Mouse (Mus musculus): Measurements from ENCODE around the gene Ikzf2. TPM values are rescaled to one million over a fixed set of nuclear protein-coding genes. Genes with fewer than 3 reads are reported as not detected.

Ikzf2 gene
- 1.5 and 4.8 TPM in 2 replicates for polyA plus RNA-seq (2012; ENCODE audit: insufficient read depth, insufficient read length, missing spikeins)

DNA sequence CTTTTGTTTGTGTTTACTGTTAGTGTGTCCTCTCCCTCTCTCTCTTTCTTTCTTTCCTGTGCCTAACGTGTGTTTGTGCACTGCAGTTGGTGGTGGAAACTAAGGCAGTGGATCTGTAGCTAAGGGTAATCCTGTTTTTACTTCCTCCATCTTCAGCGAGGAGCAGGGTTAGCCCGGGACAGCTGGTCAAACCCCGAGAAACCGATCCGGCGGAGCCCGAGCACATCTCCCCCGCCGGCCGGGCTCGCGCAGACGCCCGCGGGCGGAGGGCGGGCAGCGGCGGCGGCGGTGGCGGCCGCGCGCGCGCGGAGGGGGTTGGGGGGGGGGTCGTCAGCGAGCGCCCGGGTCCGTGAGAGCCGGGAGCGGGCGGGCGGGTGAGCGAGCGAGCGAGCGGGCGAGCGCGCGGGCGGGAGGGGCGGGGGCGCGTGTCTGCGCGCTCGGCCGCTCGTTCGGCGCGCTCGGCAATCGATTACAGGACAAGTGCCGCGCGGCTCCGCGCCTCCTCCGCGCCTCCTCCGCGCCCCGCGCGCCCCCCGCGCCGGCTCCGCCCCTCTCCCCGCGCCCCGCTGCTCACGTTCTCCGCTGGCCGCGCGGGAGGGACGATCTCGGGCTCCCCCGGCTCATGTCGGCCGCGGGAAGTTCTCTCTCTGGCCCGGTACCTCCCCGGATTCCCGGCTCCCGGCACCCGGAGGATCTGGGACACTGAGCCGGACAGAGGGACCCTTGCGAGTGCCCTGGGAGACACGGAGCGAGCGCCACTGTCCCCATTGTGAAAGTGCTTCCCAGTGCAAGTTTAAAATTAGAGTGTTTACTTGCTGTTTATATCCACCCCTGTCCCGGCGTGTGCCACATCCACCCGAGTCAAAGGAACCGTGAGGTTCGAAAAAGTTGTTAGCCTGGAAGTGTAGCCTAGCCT lies at the start of gene Ikzf2:
TSS of gene Ikzf2 (minus strand) at position 170 of the 916 bp plus-strand sequence.
- H3K27ac ChIP-seq (replicated peaks; ENCODE audit: low read depth, low read length): peak within 1 kb of the TSS; percentile 59
- H3K4me1 ChIP-seq (ENCODE audit: control insufficient read depth, insufficient read depth, insufficient read length, low read length): no peaks in the 10 kb centered on the region
- peak within 1 kb of the TSS; percentile 75 for H3K4me3 ChIP-seq (ENCODE audit: insufficient read depth, low read depth, low read length)

GRCm38 (mm10) chr1:69729729-69730128 lies 42.7 kb upstream of the Ikzf2 start:
- Histone ChIP-seq H3K4me3 (ENCODE audit: insufficient read depth, low read depth, low read length) (no peak overlapping the region), H3K4me1 (ENCODE audit: control insufficient read depth, insufficient read depth, insufficient read length, low read length) (no peaks in the 10 kb centered on the region), H3K27ac (replicated peaks; ENCODE audit: low read depth, low read length) (no peak overlapping the region)

- Histone ChIP-seq H3K27ac (replicated peaks; ENCODE audit: low read depth, low read length) (no peak overlapping the region), H3K4me3 (ENCODE audit: insufficient read depth, low read depth, low read length) (no peak overlapping the region), H3K4me1 (ENCODE audit: control insufficient read depth, insufficient read depth, insufficient read length, low read length) (no peaks in the 10 kb centered on the region)
These were observed 42.1 kb upstream of the Ikzf2 start for GRCm38 (mm10) chr1:69729031-69729679.

DNA sequence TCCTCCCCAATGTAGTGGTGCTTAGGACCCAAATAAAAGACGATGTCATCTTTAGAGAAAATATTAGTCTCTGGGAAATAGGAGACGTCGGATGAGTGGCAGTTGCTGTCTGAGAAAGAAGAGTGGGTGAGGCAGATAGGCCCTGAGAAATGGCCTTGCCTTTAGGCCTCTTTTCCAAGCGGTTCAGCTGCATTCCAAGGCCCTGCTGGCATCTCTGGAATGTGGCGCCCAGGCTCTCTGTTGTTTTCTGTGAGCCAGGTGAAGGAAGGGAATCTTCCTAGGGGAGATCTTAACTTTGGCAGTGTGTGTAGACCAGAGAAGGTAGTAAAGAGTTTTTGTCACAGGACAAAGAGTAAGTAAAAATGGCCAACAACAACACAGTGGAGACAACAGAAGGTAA lies 40.9 kb upstream of the Ikzf2 start:
- Histone ChIP-seq H3K27ac (replicated peaks; ENCODE audit: low read depth, low read length) (no peak overlapping the region), H3K4me3 (ENCODE audit: insufficient read depth, low read depth, low read length) (no peak overlapping the region), H3K4me1 (ENCODE audit: control insufficient read depth, insufficient read depth, insufficient read length, low read length) (no peaks in the 10 kb centered on the region)

GRCm38 (mm10) chr1:69717107-69717506 lies 30.1 kb upstream of the Ikzf2 start:
- H3K4me3 ChIP-seq (ENCODE audit: insufficient read depth, low read depth, low read length): no peak overlapping the region
- no peaks in the 10 kb centered on the region for H3K4me1 ChIP-seq (ENCODE audit: control insufficient read depth, insufficient read depth, insufficient read length, low read length)
- no peak overlapping the region for H3K27ac ChIP-seq (replicated peaks; ENCODE audit: low read depth, low read length)

GRCm38 (mm10) chr1:69708571-69708970 lies 21.5 kb upstream of the Ikzf2 start:
- no peak overlapping the region for H3K27ac ChIP-seq (replicated peaks; ENCODE audit: low read depth, low read length)
- no peak overlapping the region for H3K4me3 ChIP-seq (ENCODE audit: insufficient read depth, low read depth, low read length)
- no peaks in the 10 kb centered on the region for H3K4me1 ChIP-seq (ENCODE audit: control insufficient read depth, insufficient read depth, insufficient read length, low read length)

DNA sequence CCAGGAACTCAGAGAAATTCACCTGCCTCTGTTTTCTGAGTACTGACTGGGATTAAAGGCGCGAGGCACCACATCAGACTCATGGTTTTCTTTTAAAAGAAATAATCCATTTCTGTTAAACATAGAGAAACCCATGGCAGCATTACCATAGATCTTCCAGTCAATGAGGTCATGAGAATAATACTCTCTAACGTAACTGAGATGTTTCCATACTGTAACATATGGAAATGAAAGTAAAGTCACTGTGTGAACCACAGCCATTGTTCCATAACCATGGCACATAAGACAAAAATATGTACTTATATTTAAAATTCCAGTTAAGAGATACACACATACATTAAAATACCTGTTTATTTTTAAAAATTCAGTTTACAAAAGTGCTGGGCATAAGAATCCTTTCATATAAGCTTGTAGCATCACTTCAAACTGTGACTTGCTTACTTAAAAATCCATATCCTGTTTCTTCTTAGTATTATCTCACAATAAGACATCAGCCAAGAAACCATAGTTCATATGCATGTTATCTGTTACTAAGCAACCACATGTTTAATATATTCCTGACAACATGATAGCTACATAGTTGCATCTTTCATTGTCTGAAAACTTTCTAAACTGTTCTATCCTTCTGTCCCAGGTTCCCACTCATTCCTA lies 16.6 kb upstream of the Ikzf2 start:
- Histone ChIP-seq H3K4me3 (ENCODE audit: insufficient read depth, low read depth, low read length) (no peak overlapping the region), H3K27ac (replicated peaks; ENCODE audit: low read depth, low read length) (no peak overlapping the region), H3K4me1 (ENCODE audit: control insufficient read depth, insufficient read depth, insufficient read length, low read length) (no peaks in the 10 kb centered on the region)

DNA sequence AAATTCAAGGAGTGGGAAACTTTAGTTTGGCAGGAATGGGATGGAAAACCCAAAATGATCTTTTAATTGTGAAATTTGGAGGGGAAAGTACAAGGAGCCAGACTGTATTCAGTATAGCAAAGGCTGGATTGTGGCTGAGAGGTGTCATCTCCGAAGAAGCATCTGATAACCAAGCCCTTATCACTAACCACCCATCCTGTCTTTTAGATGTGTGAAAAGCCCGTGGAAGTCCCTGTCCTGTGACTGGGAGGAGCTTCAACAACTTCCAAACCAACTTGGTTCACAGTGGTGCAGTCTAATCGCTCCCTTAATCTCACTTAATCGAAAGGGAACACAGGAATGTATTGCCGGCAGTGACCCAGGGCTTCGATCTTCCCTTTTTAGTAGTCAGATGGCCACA lies 4.9 kb upstream of the Ikzf2 start:
- Histone ChIP-seq H3K4me1 (ENCODE audit: control insufficient read depth, insufficient read depth, insufficient read length, low read length) (no peaks in the 10 kb centered on the region), H3K27ac (replicated peaks; ENCODE audit: low read depth, low read length) (no peak overlapping the region), H3K4me3 (ENCODE audit: insufficient read depth, low read depth, low read length) (no peak overlapping the region)

- Histone ChIP-seq H3K27ac (replicated peaks; ENCODE audit: low read depth, low read length) (no peak overlapping the region), H3K4me3 (ENCODE audit: insufficient read depth, low read depth, low read length) (peak overlapping the region; percentile 30; the same call in 1 of the 2 replicates), H3K4me1 (ENCODE audit: control insufficient read depth, insufficient read depth, insufficient read length, low read length) (no peaks in the 10 kb centered on the region)
These were observed 1.9 kb upstream of the Ikzf2 start for GRCm38 (mm10) chr1:69688961-69689360.

- H3K27ac ChIP-seq (replicated peaks; ENCODE audit: low read depth, low read length): no peak overlapping the region
- H3K4me3 ChIP-seq (ENCODE audit: insufficient read depth, low read depth, low read length): peak overlapping the region; percentile 75
- H3K4me1 ChIP-seq (ENCODE audit: control insufficient read depth, insufficient read depth, insufficient read length, low read length): no peaks in the 10 kb centered on the region
These were observed 1.1 kb upstream of the Ikzf2 start for GRCm38 (mm10) chr1:69688118-69688517.

DNA sequence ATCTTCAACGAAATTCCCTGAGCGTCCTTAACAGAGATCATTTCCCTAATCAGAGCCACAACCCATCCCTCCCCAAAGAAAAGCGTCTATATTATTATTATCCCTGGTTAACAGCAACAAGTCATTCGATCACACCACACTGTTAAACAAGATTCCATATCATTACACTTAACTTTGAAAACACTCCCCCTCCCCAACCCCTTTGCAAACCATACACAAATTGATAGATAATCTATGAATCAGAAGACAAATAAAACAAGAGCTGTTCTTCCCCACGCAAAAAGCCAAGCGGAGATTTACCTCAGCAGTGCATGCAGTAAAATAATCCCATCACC lies 337 bp downstream of the Ikzf2 start:
- Histone ChIP-seq H3K4me3 (ENCODE audit: insufficient read depth, low read depth, low read length) (peak overlapping the region; percentile 74), H3K27ac (replicated peaks; ENCODE audit: low read depth, low read length) (peak overlapping the region; percentile 53), H3K4me1 (ENCODE audit: control insufficient read depth, insufficient read depth, insufficient read length, low read length) (no peaks in the 10 kb centered on the region)

GRCm38 (mm10) chr1:69685890-69686490 lies 1.1 kb downstream of the Ikzf2 start:
- Histone ChIP-seq H3K4me3 (ENCODE audit: insufficient read depth, low read depth, low read length) (peak overlapping the region; percentile 74), H3K27ac (replicated peaks; ENCODE audit: low read depth, low read length) (peak overlapping the region; percentile 21; the same call in 1 of the 2 replicates), H3K4me1 (ENCODE audit: control insufficient read depth, insufficient read depth, insufficient read length, low read length) (no peaks in the 10 kb centered on the region)

DNA sequence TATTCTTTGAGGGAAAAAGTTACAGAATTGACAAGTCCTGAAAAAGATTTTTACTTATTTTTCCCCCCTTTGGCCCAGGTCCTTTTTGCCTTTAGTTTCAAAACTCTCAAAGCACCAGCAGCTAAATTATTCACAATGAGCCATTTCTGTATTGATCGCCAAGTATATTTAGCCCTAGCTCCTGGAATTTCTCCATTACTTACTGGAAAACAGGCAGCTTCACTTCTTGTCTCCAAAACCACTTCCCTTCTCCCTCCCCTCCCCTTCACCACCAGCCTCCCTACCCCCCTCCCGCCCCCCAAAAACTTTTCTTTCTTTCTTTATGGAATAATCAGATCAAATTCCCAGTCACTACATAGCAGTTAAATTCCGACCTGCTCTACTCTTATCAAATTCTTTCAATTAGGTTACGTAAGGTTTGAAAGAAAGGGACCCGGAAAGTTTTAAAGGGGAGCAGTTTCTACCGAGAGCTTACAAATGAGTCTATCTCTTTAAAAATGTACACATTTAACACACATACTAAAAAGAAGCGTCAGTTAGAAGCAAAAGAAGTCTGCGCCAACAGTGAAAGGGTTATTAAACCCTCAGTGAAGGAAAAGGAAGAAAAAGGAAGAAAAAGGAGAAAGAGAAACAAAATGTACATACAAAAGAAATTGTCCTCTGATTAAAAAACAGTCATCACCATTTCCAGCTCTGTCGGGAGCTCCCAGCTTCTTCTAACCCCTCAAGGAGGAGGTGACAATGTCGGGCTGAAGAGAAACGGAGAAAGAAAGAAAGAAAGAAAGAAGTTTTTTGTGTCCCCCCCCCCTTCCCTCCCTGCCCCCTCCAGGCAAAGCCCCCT lies 1.8 kb downstream of the Ikzf2 start:
- Histone ChIP-seq H3K4me3 (ENCODE audit: insufficient read depth, low read depth, low read length) (peak overlapping the region; percentile 74), H3K27ac (replicated peaks; ENCODE audit: low read depth, low read length) (no peak overlapping the region), H3K4me1 (ENCODE audit: control insufficient read depth, insufficient read depth, insufficient read length, low read length) (no peaks in the 10 kb centered on the region)

DNA sequence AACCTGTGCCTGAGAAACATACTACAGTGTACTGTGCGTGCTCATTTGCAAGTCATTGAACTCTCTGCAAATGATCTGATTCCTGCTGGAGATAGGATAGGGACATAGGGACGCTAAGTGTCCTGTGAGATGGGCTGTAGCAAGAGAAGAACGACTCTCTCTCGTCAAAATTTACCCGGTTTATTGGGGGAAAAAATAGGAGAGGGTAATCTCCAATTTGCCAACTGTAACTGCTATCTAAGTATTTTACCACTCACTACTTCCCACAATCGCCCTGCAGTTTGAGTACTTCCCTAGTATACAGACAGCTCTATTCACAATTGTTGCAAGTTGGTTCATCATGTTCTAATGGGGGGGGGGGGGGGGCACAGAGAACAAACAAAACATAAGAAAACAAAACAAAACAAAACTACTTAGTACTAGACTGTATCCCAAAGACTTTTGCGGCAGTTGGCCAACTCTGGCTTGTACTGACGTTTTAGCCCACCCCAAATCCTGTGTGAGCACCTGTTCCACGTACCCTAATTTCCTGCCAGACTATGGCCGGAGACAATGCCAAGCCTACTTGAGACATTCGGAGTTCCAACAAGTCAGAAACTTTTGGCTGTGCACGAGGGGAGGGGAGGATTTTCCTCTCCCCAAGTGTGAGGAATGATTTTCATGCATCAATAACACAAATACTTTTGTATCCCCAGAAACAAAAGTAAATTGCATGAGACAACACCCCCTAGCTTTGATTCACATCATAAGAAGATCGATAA lies 2.6 kb downstream of the Ikzf2 start:
- no peaks in the 10 kb centered on the region for H3K4me1 ChIP-seq (ENCODE audit: control insufficient read depth, insufficient read depth, insufficient read length, low read length)
- peak overlapping the region; percentile 17 for H3K4me3 ChIP-seq (ENCODE audit: insufficient read depth, low read depth, low read length)
- H3K27ac ChIP-seq (replicated peaks; ENCODE audit: low read depth, low read length): no peak overlapping the region

All from brown adipose tissue, adult 24 weeks (tissue).